Mouse (Mus musculus) liver, adult 2 months (tissue): ENCODE results near the gene Fgfr2.

Source experiments
- CTCF ChIP-seq: fragments of 200-500 bp; IDR thresholded peaks from 2 replicates; pipeline ENCODE4 v1.5.1; 2011; ENCODE audit warnings: low read depth, low read length, control low read depth
- POLR2A ChIP-seq: fragments of 200-500 bp; IDR thresholded peaks from 2 replicates; pipeline ENCODE4 v1.6.1; 2011; ENCODE audit warnings: low read length, control low read depth; ENCODE audit not compliant: insufficient read depth; ENCODE audit errors: extremely low read depth

DNA sequence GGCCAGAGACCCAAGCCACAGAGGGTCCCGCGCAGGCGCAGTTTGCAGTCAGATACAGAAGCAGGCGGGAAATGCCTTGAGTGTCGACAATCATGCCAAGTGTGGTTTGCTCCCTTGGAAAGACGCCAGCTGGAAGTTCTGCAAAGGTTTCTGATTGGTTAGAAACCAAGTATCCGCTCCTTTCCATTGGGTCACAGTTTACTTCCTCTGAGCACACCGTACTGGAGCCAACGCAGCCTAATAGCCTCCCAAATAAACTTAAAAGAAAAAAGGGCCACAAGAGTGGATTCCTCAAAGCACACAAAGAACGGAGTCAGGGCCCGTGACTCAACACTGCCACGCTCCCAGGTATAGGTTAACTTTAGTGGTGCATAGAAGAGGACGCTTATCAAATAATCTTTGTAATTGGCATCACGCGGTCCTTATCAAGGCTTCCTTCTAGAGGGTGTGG is 2797.1 kb downstream of the Fgfr2 start:
- TF ChIP-seq POLR2A (no peak), CTCF (no peak)
